Mouse (Mus musculus) liver, adult 2 months (tissue): Measurements from ENCODE around the gene Icos.

ENCODE experiments used
- CTCF ChIP-seq: fragments of 200-500 bp; IDR thresholded peaks from 2 replicates; pipeline ENCODE4 v1.5.1; 2011; ENCODE audit warnings: low read depth, low read length, control low read depth
- POLR2A ChIP-seq: fragments of 200-500 bp; IDR thresholded peaks from 2 replicates; pipeline ENCODE4 v1.6.1; 2011; ENCODE audit warnings: low read length, control low read depth; ENCODE audit not compliant: insufficient read depth; ENCODE audit errors: extremely low read depth

GRCm38 (mm10) chr1:61039310-61039709 is 61.6 kb downstream of the Icos start:
- TF ChIP-seq CTCF (no peak), POLR2A (no peak)
